Mouse (Mus musculus) hindbrain, embryonic 15.5 days (tissue): Measurements from ENCODE around the gene Lifr. TPM values are rescaled to one million over a fixed set of nuclear protein-coding genes. Genes with fewer than 3 reads are reported as not detected.

Source experiments
- ATAC-seq: fragments of 200-750 bp; cut with Nextera tagmentation; 2 replicates; pipeline ENCODE4 v1.8.0; 2017; ENCODE audit warnings: low read depth, moderate number of reproducible peaks, moderate TSS enrichment; ENCODE audit not compliant: low FRiP score
- H3K27ac ChIP-seq: fragments of 300-500 bp; sonication (generic); replicated peaks from 2 replicates; pipeline ENCODE4 v1.5.1; 2015; ENCODE audit warnings: mild to moderate bottlenecking, inconsistent platforms
- H3K27me3 ChIP-seq: fragments of 300-500 bp; sonication (generic); 2 replicates; pipeline ENCODE4 v1.6.1; 2015; ENCODE audit warnings: control low read depth, inconsistent platforms
- H3K36me3 ChIP-seq: fragments of 300-500 bp; sonication (generic); 2 replicates; pipeline ENCODE4 v1.6.1; 2015; ENCODE audit warnings: control low read depth, inconsistent platforms
- H3K4me1 ChIP-seq: fragments of 300-500 bp; sonication (generic); replicated peaks from 2 replicates; pipeline ENCODE4 v1.6.1; 2015; ENCODE audit warnings: control low read depth, inconsistent platforms
- H3K4me2 ChIP-seq: fragments of 300-500 bp; sonication (generic); 2 replicates; pipeline ENCODE4 v1.6.1; 2015; ENCODE audit warnings: moderate library complexity, mild to moderate bottlenecking, inconsistent platforms
- H3K4me3 ChIP-seq: fragments of 300-500 bp; sonication (generic); 2 replicates; pipeline ENCODE4 v1.5.1; 2015; ENCODE audit warnings: mild to moderate bottlenecking, inconsistent platforms
- H3K9ac ChIP-seq: fragments of 300-500 bp; sonication (generic); 2 replicates; pipeline ENCODE4 v1.6.1; 2015; ENCODE audit warnings: inconsistent platforms
- H3K9me3 ChIP-seq: fragments of 300-500 bp; sonication (generic); 2 replicates; pipeline ENCODE4 v1.6.1; 2016; ENCODE audit warnings: control low read depth, inconsistent platforms
- WGBS: fragments of 180-500 bp; shearing (Covaris S2); methylation state at CpG from one replicate; pipeline ENCODE4 v1.1.7; 2015; 5-methylcytosine and 5-hydroxymethylcytosine counted together
- polyA plus RNA-seq: library from polyadenylated mRNA; unstranded; fragments of >200 nt; fragmentation: Nextera tagmentation; extraction: Ambion mirVana; gene quantifications from 2 replicates; pipeline ENCODE4 v1.2.1, GENCODE M21; 2015

Gene Lifr
- polyA plus RNA-seq, 1 experiment from 2014 or later = 18.3 TPM

GRCm38 (mm10) chr15:7198816-7199215 is 108.4 kb downstream of the Lifr start:
- 6% methylated on average over 2 of the region's 2 CpGs for WGBS
- peak; percentile 86 for ATAC-seq
- no peak overlapping the region for H3K4me2 ChIP-seq
- peaks cover 40% of the 10 kb centered on the region for H3K4me1 ChIP-seq
- no peaks in the 10 kb centered on the region for H3K9me3 ChIP-seq
- H3K4me3 ChIP-seq = no peak overlapping the region
- H3K27me3 ChIP-seq = no peaks in the 10 kb centered on the region
- no peak overlapping the region for H3K9ac ChIP-seq
- H3K36me3 ChIP-seq = no peaks in the 10 kb centered on the region
- peak overlapping the region; percentile 65 for H3K27ac ChIP-seq

- no peak for ATAC-seq
- H3K9me3 ChIP-seq = no peaks in the 10 kb centered on the region
- H3K4me1 ChIP-seq = peaks cover 26% of the 10 kb centered on the region
- WGBS = 58% methylated on average over 6 of the region's 6 CpGs
- no peak overlapping the region for H3K27ac ChIP-seq
- H3K36me3 ChIP-seq = no peaks in the 10 kb centered on the region
- H3K27me3 ChIP-seq = no peaks in the 10 kb centered on the region
- H3K9ac ChIP-seq = no peak overlapping the region
- no peak overlapping the region for H3K4me2 ChIP-seq
- H3K4me3 ChIP-seq = no peak overlapping the region
Measured at GRCm38 (mm10) chr15:7200286-7200685, 109.9 kb downstream of the Lifr start.

GRCm38 (mm10) chr15:7201421-7202380 is 111.3 kb downstream of the Lifr start:
- no peaks in the 10 kb centered on the region for H3K27me3 ChIP-seq
- no peak overlapping the region for H3K9ac ChIP-seq
- no peak for ATAC-seq
- WGBS = 54% methylated on average over 9 of the region's 9 CpGs
- peaks cover 23% of the 10 kb centered on the region for H3K4me1 ChIP-seq
- H3K4me2 ChIP-seq = no peak overlapping the region
- H3K36me3 ChIP-seq = no peaks in the 10 kb centered on the region
- H3K4me3 ChIP-seq = no peak overlapping the region
- no peaks in the 10 kb centered on the region for H3K9me3 ChIP-seq
- peak overlapping the region; percentile 18; the same call in 1 of the 2 replicates for H3K27ac ChIP-seq

GRCm38 (mm10) chr15:7202981-7203380 is 112.6 kb downstream of the Lifr start:
- Histone ChIP-seq H3K36me3 (no peaks in the 10 kb centered on the region), H3K4me3 (no peak overlapping the region), H3K27me3 (no peaks in the 10 kb centered on the region), H3K9ac (no peak overlapping the region), H3K9me3 (no peaks in the 10 kb centered on the region), H3K4me2 (no peak overlapping the region), H3K4me1 (peaks cover 19% of the 10 kb centered on the region), H3K27ac (0 out of 2 replicates have a peak overlapping the region, but pooled peaks have one; percentile 1)
- 80% methylated on average over 5 of the region's 5 CpGs for WGBS
- no peak for ATAC-seq

GRCm38 (mm10) chr15:7203606-7204330 is 113.4 kb downstream of the Lifr start:
- H3K4me1 ChIP-seq = peaks cover 13% of the 10 kb centered on the region
- no peak overlapping the region for H3K4me3 ChIP-seq
- no peak overlapping the region for H3K4me2 ChIP-seq
- no peaks in the 10 kb centered on the region for H3K36me3 ChIP-seq
- H3K27me3 ChIP-seq = no peaks in the 10 kb centered on the region
- H3K9ac ChIP-seq = no peak overlapping the region
- no peak for ATAC-seq
- WGBS = 66% methylated on average over 9 of the region's 9 CpGs
- no peaks in the 10 kb centered on the region for H3K9me3 ChIP-seq
- 0 out of 2 replicates have a peak overlapping the region, but pooled peaks have one; percentile 1 for H3K27ac ChIP-seq

GRCm38 (mm10) chr15:7204917-7205316 is 114.5 kb downstream of the Lifr start:
- Histone ChIP-seq H3K27ac (no peak overlapping the region), H3K27me3 (no peaks in the 10 kb centered on the region), H3K4me1 (peaks cover 4% of the 10 kb centered on the region), H3K9ac (no peak overlapping the region), H3K4me2 (no peak overlapping the region), H3K4me3 (no peak overlapping the region), H3K9me3 (no peaks in the 10 kb centered on the region), H3K36me3 (no peaks in the 10 kb centered on the region)
- peak; percentile 52; the same call in 1 of the 2 replicates for ATAC-seq
- 70% methylated on average over 13 of the region's 13 CpGs for WGBS

- H3K27ac ChIP-seq = no peak overlapping the region
- 57% methylated on average over 5 of the region's 5 CpGs for WGBS
- no peak overlapping the region for H3K9ac ChIP-seq
- no peaks in the 10 kb centered on the region for H3K9me3 ChIP-seq
- H3K4me2 ChIP-seq = no peak overlapping the region
- peaks cover 4% of the 10 kb centered on the region for H3K4me1 ChIP-seq
- H3K4me3 ChIP-seq = no peak overlapping the region
- no peak for ATAC-seq
- no peaks in the 10 kb centered on the region for H3K36me3 ChIP-seq
- H3K27me3 ChIP-seq = no peaks in the 10 kb centered on the region
Measured at GRCm38 (mm10) chr15:7206110-7206509, 115.7 kb downstream of the Lifr start.

GRCm38 (mm10) chr15:7207292-7207691 is 116.9 kb downstream of the Lifr start:
- no peaks in the 10 kb centered on the region for H3K36me3 ChIP-seq
- H3K4me2 ChIP-seq = no peak overlapping the region
- ATAC-seq = no peak
- no peak overlapping the region for H3K27ac ChIP-seq
- no peaks in the 10 kb centered on the region for H3K27me3 ChIP-seq
- WGBS = 84% methylated on average over 7 of the region's 7 CpGs
- H3K9ac ChIP-seq = no peak overlapping the region
- H3K9me3 ChIP-seq = no peaks in the 10 kb centered on the region
- H3K4me1 ChIP-seq = peaks cover 2% of the 10 kb centered on the region; the same call in 1 of the 2 replicates
- H3K4me3 ChIP-seq = no peak overlapping the region

GRCm38 (mm10) chr15:7208180-7208579 is 117.8 kb downstream of the Lifr start:
- Histone ChIP-seq H3K9ac (no peak overlapping the region), H3K4me1 (no peaks in the 10 kb centered on the region; the same call in 1 of the 2 replicates), H3K27ac (no peak overlapping the region), H3K4me3 (no peak overlapping the region), H3K36me3 (no peaks in the 10 kb centered on the region), H3K9me3 (no peaks in the 10 kb centered on the region), H3K4me2 (no peak overlapping the region), H3K27me3 (no peaks in the 10 kb centered on the region)
- no peak for ATAC-seq
- WGBS = 79% methylated on average over 9 of the region's 9 CpGs

GRCm38 (mm10) chr15:7213683-7214082 is 123.3 kb downstream of the Lifr start:
- H3K27me3 ChIP-seq = no peaks in the 10 kb centered on the region
- no peak overlapping the region for H3K9ac ChIP-seq
- H3K27ac ChIP-seq = no peak overlapping the region
- ATAC-seq = peak; percentile 71
- no peak overlapping the region for H3K4me3 ChIP-seq
- H3K4me1 ChIP-seq = no peaks in the 10 kb centered on the region
- no peak overlapping the region for H3K4me2 ChIP-seq
- 19% methylated on average over 1 of the region's 1 CpGs for WGBS
- H3K9me3 ChIP-seq = no peaks in the 10 kb centered on the region
- H3K36me3 ChIP-seq = no peaks in the 10 kb centered on the region

- no peak overlapping the region for H3K27ac ChIP-seq
- no peaks in the 10 kb centered on the region for H3K4me1 ChIP-seq
- H3K27me3 ChIP-seq = no peaks in the 10 kb centered on the region
- no peak overlapping the region for H3K4me3 ChIP-seq
- no peak overlapping the region for H3K9ac ChIP-seq
- H3K9me3 ChIP-seq = no peaks in the 10 kb centered on the region
- WGBS = 95% methylated on average over 3 of the region's 3 CpGs
- H3K36me3 ChIP-seq = no peaks in the 10 kb centered on the region
- ATAC-seq = no peak
- H3K4me2 ChIP-seq = no peak overlapping the region
Measured at GRCm38 (mm10) chr15:7215845-7216244, 125.4 kb downstream of the Lifr start.
